Mouse (Mus musculus) lung, postnatal 14 days (tissue): ENCODE data around the gene Smchd1.

ENCODE experiments used
- DNase-seq: peaks from one replicate; pipeline ENCODE4 v3.0.0; 2021

Gene Smchd1

DNA sequence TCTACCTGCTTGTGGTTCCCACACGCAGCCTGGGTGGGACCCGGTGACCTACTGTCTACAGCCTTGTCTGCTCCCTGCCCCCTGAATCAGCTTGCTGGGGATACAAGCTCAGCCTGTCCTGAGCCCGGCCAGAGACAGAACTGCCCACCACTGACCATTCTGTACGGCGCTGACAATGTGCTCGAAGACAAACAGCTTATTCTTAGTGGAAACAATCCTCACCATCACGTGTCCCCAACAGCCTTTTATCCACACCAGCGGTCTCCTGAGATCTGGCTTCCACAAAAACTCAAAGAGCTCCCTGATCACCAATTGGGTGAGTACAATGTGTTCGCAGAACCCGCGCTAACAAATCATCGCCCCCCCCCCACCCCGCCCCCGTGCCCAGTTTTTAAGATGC is 166.0 kb downstream of the Smchd1 start:
- no peak for DNase-seq

DNA sequence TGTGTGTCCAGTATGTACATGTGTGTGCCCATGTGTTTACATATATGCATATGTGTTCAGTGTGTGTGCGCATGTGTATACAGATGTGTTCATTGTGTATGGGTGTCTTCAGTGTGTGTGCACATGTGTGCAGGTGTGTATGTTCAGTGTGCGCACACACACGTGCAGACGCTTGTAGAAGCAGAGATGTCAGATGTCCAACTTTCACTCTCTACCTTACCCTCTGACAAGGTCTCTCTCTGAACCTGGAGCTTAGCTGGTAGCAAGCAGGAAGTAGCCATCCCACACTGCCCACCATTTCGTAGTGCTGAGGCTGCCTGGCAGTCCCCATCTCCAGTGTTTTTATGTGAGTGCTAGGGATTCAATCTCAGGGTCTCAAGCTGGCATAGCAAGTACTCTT is 166.8 kb downstream of the Smchd1 start:
- DNase-seq = no peak

DNA sequence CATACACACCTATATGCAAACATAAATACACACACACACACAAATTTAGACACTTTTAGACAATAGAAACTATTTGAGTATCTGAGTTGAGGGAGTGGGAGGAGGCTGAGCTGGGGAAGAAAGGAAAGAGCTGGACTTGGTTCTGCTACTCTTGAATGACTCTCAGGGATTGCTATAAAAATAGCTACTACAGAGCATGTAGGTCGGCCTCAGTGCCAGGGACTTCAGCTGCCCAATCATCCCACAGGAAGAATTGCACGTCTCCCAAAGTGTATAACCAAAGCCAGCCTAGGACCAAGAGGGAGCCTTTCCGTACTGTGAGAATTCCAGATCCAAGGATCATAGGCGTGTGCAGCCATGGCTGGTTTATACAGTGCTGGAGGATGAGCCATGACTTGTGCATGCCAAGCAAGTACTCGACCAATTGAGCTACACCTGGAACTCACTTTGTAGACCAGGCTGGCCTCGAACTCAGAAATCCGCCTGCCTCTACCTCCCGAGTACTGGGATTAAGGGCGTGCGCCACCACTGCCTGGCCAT is 167.8 kb downstream of the Smchd1 start:
- DNase-seq = no peak

DNA sequence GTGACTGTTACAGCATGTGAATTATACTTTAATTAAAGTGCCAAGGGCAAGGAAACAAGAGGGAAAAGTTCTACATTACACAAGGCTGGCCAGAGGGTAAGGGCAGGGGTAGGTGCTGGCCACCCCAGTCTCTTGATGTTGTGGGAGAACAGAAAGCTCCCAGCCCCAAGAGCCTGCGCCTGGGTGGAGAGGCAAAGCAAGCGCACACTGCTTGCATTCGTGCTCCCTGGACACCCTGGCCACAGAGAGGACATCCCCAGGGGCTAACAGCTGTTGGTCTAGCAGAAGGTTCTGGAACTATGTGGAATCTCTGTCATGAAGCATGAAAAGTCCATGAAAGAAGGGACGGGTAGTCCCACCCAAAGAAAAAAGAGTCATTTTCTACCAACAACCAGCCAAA is 168.4 kb downstream of the Smchd1 start:
- DNase-seq = no peak

DNA sequence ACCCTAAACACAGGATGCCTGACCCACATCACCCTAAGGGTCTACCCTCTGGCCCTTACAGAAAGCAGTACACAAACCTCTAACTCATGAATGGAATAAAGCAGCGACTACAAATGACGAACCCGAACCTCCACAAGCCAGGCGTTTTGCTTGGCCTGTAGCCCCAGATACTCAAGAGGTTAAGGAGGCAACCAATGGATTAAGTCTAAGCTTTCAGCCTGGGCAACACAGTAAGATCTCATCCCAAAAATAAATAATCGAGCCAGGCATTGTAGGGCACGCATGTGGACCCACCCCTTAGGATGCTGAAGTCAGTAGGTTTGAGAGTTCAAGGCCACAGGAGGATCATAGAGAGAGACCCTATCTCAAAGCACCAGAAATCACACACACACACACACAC is 169.1 kb downstream of the Smchd1 start:
- DNase-seq = no peak

DNA sequence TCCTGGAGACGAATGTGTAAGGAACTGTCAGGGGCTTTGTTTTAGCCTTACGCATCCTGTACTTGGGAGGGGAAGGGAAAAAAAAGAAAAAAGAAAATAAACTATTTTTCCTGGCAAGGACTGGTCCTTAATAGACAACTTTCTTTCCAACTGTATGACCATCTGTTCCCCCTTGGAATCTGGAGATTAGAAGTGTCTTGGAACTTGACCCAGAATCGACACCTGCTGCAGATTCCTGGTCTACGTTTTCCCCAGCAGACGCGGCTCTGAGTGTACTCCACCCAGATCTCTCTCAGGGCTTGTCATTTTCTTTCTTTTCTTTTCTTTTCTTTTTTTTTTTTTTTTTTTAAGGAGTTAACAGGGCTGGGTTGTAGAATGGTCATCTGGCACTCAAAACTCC is 171.7 kb downstream of the Smchd1 start:
- DNase-seq = no peak

DNA sequence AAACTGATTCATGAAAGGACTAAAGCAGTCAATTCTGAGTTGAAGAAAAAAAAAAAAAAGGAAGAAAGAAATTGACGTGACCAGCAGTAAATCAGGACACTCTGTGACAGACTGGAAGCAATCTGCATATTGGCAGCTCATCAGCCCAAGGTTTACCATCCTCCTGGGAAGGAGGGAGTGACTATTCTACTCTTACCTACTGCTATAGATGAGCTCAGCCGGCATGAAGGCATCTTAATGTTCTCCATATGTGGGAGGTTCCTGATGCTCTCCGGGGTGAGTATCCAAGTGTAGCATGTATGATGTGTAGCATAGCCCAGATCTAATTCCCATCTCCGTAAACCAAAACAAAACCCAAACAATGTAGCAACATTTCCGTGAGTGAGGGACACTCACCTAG is 173.7 kb downstream of the Smchd1 start:
- DNase-seq = no peak

DNA sequence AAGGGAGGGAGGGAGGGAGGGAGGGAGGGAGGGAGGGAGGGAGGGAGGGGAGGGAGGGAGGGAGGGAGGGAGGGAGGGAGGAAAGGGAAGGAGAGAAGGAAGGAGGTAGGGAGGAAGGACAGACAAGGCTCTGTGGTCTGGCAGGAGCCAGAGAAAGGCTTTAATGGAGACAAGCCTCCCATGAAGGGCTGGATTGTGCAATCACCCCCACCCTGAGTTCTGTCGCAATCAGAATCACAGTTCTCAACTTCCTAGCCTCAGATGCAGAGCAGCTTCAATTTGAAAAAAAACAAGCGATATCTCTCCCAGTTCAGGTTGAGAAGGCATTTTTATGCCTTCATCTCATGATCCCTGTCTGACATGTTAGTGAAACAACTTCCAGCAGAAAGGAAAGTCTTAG is 174.8 kb downstream of the Smchd1 start:
- peak; percentile 69 for DNase-seq

DNA sequence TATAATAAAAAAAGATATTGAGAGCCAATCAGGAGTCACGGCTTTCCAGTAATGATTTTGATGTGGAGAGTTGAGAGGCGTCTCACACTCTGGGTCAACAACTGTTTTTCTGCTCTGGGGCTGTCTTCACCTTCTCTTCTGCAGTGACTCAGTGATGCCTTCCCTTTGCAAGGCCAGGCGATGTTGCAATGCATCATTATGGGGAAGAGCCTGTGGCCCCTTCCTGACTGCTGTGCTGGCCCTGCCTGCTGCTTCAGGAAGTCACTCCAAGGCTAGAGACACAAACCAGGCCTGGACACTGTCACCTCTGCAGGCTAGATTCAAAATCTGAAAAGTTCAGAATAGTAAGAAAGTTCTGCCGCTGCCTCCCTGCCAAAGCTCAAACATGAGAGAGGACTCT is 175.3 kb downstream of the Smchd1 start:
- DNase-seq = no peak

DNA sequence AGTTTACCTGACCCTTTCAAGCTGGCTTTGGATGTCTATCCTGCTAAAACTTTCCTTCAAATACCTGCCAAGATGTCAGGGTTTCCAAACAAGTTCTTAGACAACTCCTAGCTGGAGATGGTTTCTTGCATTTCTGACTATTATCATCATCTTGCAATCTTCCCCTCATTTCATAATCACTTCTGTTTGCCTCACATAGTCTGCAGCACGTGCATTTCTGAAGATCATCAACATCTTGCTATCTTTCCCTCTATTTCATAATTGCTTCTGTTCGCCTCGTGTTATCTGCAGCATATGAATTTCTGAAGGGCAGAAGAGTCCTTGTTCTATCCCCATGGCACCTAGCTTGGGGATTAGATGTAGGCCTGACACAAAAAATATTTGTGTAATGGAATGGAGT is 180.6 kb downstream of the Smchd1 start:
- DNase-seq = no peak
